Mouse (Mus musculus): ENCODE results near the gene Npcd. TPM values are rescaled to one million over a fixed set of nuclear protein-coding genes. Genes with fewer than 3 reads are reported as not detected.

Npcd gene
- polyA plus RNA-seq, 1 experiment from 2014 or later, result 1.0 TPM

- H3K9ac ChIP-seq, result no peak overlapping the region
- peaks cover 27% of the 10 kb centered on the region for H3K4me1 ChIP-seq
- WGBS, result 94% methylated on average over 11 of the region's 11 CpGs
- H3K27me3 ChIP-seq (replicated peaks), result no peaks in the 10 kb centered on the region
- H3K9me3 ChIP-seq, result no peaks in the 10 kb centered on the region
- no peak overlapping the region for H3K27ac ChIP-seq
- no peak overlapping the region for H3K4me2 ChIP-seq (replicated peaks)
- H3K36me3 ChIP-seq, result peaks cover 8% of the 10 kb centered on the region
- no peak overlapping the region for H3K4me3 ChIP-seq
- ATAC-seq (ENCODE audit: low FRiP score, low read depth), result no peak
These were observed 90.0 kb downstream of the Npcd start for GRCm38 (mm10) chr15:79744001-79744400.

DNA sequence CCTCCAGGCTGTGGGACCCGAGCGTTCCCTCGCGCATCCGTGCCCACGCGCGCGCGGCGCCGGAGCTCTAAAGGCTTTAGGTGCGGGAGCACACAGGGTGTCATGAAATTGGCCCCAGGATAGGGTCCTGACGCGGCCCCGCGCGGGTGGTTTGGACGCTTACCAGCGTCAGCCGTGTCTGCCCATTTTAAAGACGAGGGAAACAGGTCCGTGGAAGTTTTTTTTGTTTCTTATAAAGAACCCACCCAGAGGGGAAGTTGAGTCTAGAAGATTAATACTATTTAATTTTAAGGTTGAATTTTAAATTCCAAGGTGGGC lies 91.4 kb downstream of the Npcd start:
- Histone ChIP-seq H3K27ac (no peak overlapping the region), H3K4me3 (peak overlapping the region; percentile 95), H3K9ac (peak overlapping the region; percentile 98), H3K36me3 (peaks cover 21% of the 10 kb centered on the region), H3K9me3 (no peaks in the 10 kb centered on the region), H3K27me3 (replicated peaks) (no peaks in the 10 kb centered on the region), H3K4me1 (peaks cover 27% of the 10 kb centered on the region), H3K4me2 (replicated peaks) (peak overlapping the region; percentile 73)
- under 1% methylated on average over 23 of the region's 23 CpGs for WGBS
- ATAC-seq (ENCODE audit: low FRiP score, low read depth), result no peak

GRCm38 (mm10) chr15:79741921-79742705 lies 91.9 kb downstream of the Npcd start, which contains the start of gene Sun2:
Gene Sun2, minus strand, starts transcription at chr15:79742536.
- H3K27ac ChIP-seq, result no peak within 1 kb of the TSS
- WGBS, result under 1% methylated on average over 86 of the region's 93 CpGs
- peaks cover 27% of the 10 kb centered on the region for H3K36me3 ChIP-seq
- no peaks in the 10 kb centered on the region for H3K27me3 ChIP-seq (replicated peaks)
- H3K9me3 ChIP-seq, result no peaks in the 10 kb centered on the region
- H3K9ac ChIP-seq, result peak within 1 kb of the TSS; percentile 98
- peak within 1 kb of the TSS; percentile 95 for H3K4me3 ChIP-seq
- peak within 1 kb of the TSS; percentile 73 for H3K4me2 ChIP-seq (replicated peaks)
- ATAC-seq (ENCODE audit: low FRiP score, low read depth), result peak; percentile 93
- peaks cover 27% of the 10 kb centered on the region for H3K4me1 ChIP-seq

- no peak for ATAC-seq (ENCODE audit: low FRiP score, low read depth)
- peaks cover 27% of the 10 kb centered on the region for H3K4me1 ChIP-seq
- no peaks in the 10 kb centered on the region for H3K27me3 ChIP-seq (replicated peaks)
- no peaks in the 10 kb centered on the region for H3K9me3 ChIP-seq
- 42% methylated on average over 14 of the region's 14 CpGs for WGBS
- H3K4me3 ChIP-seq, result peak overlapping the region; percentile 95
- peak overlapping the region; percentile 73 for H3K4me2 ChIP-seq (replicated peaks)
- H3K9ac ChIP-seq, result peak overlapping the region; percentile 98
- H3K27ac ChIP-seq, result no peak overlapping the region
- H3K36me3 ChIP-seq, result peaks cover 35% of the 10 kb centered on the region
These were observed 92.7 kb downstream of the Npcd start for GRCm38 (mm10) chr15:79741173-79741858.

GRCm38 (mm10) chr15:79740739-79741138 lies 93.3 kb downstream of the Npcd start:
- H3K9me3 ChIP-seq, result no peaks in the 10 kb centered on the region
- no peak for ATAC-seq (ENCODE audit: low FRiP score, low read depth)
- no peak overlapping the region for H3K27ac ChIP-seq
- H3K27me3 ChIP-seq (replicated peaks), result no peaks in the 10 kb centered on the region
- H3K36me3 ChIP-seq, result peaks cover 37% of the 10 kb centered on the region
- H3K4me2 ChIP-seq (replicated peaks), result peak overlapping the region; percentile 73
- peaks cover 27% of the 10 kb centered on the region for H3K4me1 ChIP-seq
- 89% methylated on average over 3 of the region's 3 CpGs for WGBS
- H3K4me3 ChIP-seq, result peak overlapping the region; percentile 95; the same call in 1 of the 2 replicates
- H3K9ac ChIP-seq, result no peak overlapping the region

Other genes starting within 250 kb of the Npcd start
- 1.1 and 1.4 TPM in 2 replicates for gene Dmc1, start 229.1 kb downstream of the Npcd start, polyA plus RNA-seq (2016; fragmentation: Nextera tagmentation; extraction: Ambion mirVana)
- 4.3 and 6.0 TPM in 2 replicates for gene Fam227a, start 175.3 kb downstream of the Npcd start, polyA plus RNA-seq (2016; fragmentation: Nextera tagmentation; extraction: Ambion mirVana)
- 72.0 and 74.2 TPM in 2 replicates for gene Cby1, start 175.0 kb downstream of the Npcd start, polyA plus RNA-seq (2016; fragmentation: Nextera tagmentation; extraction: Ambion mirVana)
- gene Tomm22, start 163.4 kb downstream of the Npcd start, polyA plus RNA-seq (2016; fragmentation: Nextera tagmentation; extraction: Ambion mirVana), result 261 and 264 TPM in 2 replicates
- gene Josd1, start 146.3 kb downstream of the Npcd start, polyA plus RNA-seq (2016; fragmentation: Nextera tagmentation; extraction: Ambion mirVana), result 26.7 and 26.9 TPM in 2 replicates
- 41.6 and 42.5 TPM in 2 replicates for gene Gtpbp1, start 143.4 kb downstream of the Npcd start, polyA plus RNA-seq (2016; fragmentation: Nextera tagmentation; extraction: Ambion mirVana)
- gene Sun2, start 91.7 kb downstream of the Npcd start, polyA plus RNA-seq (2016; fragmentation: Nextera tagmentation; extraction: Ambion mirVana), result 8.0 and 9.5 TPM in 2 replicates
- 73.1 and 79.2 TPM in 2 replicates for gene Dnal4, start 56.4 kb downstream of the Npcd start, polyA plus RNA-seq (2016; fragmentation: Nextera tagmentation; extraction: Ambion mirVana)
- 13.2 and 13.6 TPM in 2 replicates for gene Nptxr, start 29.5 kb downstream of the Npcd start, polyA plus RNA-seq (2016; fragmentation: Nextera tagmentation; extraction: Ambion mirVana)
- gene Cbx6, start 451 bp upstream of the Npcd start, polyA plus RNA-seq (2016; fragmentation: Nextera tagmentation; extraction: Ambion mirVana), result 32.8 and 36.6 TPM in 2 replicates
- 5.5 and 5.8 TPM in 2 replicates for gene Apobec3, start 57.4 kb upstream of the Npcd start, polyA plus RNA-seq (2016; fragmentation: Nextera tagmentation; extraction: Ambion mirVana)
- 2.6 and 2.7 TPM in 2 replicates for gene Cbx7, start 136.9 kb upstream of the Npcd start, polyA plus RNA-seq (2016; fragmentation: Nextera tagmentation; extraction: Ambion mirVana)
- gene Pdgfb, start 180.7 kb upstream of the Npcd start, polyA plus RNA-seq (2016; fragmentation: Nextera tagmentation; extraction: Ambion mirVana), result 3.3 TPM in 2 replicates

Measured in neural tube, embryonic 12.5 days (tissue).